Mouse (Mus musculus): ENCODE measurements at regions not wholly inside any gene's neighbourhood (a gene's known extent, or its start where the extent isn't known, plus 50 kb on each side); places are given as distances from the start of the nearest gene placed in this dataset.

DNA sequence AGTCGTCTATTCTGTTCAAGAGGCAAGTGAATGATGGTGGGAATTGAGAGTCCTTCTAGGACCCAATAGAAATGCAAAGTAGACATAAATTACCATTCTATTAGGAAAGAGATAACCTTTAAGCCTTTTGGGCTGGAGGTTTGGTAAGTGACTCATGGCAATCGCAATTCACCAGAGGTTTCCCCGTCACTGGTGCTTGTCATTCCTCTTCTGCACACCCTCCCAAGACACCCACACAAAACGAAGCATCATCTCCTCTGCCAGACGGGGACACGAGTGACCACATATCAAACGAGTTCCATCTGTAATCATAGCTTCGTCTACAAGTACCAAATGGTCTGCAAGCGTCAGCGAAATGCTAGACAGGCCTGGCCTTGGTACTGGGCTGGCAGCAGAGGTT lies 601.4 kb upstream of the Sox9 start:
- Histone ChIP-seq H3K9me3 (replicated peaks; ENCODE audit: insufficient read depth, low read length) (no peaks in the 10 kb centered on the region), H3K27ac (ENCODE audit: control insufficient read depth, low read depth, low read length) (no peak overlapping the region), H3K4me1 (ENCODE audit: control insufficient read depth in 1 of 2, insufficient read depth in 2 of 2, low read length in 2 of 2) (no peaks in the 10 kb centered on the region), H3K79me2 (ENCODE audit: control insufficient read depth, insufficient read depth, low read length, poor library complexity) (no peaks in the 10 kb centered on the region), H3K36me3 (ENCODE audit: control insufficient read depth in 1 of 2, insufficient read depth in 2 of 2, low read length in 2 of 2) (no peaks in the 10 kb centered on the region), H3K4me3 (ENCODE audit: control insufficient read depth in 1 of 2, insufficient read depth in 1 of 2, low read depth in 2 of 2, low read length in 2 of 2) (no peak overlapping the region), H3K9ac (ENCODE audit: control insufficient read depth, low read depth, low read length, poor library complexity, severe bottlenecking) (no peak overlapping the region), H3K27me3 (ENCODE audit: control insufficient read depth in 1 of 2, insufficient read depth in 2 of 2, low read length in 2 of 2) (no peaks in the 10 kb centered on the region)
- DNase-seq (ENCODE audit: low read depth, low spot score) = no peak
- TF ChIP-seq TAL1 (IDR thresholded peaks at IDR 0.05; ENCODE audit: low read length) (no peak), HCFC1 (IDR thresholded peaks at IDR 0.05; ENCODE audit: low read depth, low read length) (no peak), SMC3 (IDR thresholded peaks at IDR 0.05; ENCODE audit: low read depth, low read length) (no peak), MEF2A (IDR thresholded peaks at IDR 0.05; ENCODE audit: extremely low read depth, insufficient replicate concordance, low read depth, low read length, poor library complexity, severe bottlenecking) (no peak)

DNA sequence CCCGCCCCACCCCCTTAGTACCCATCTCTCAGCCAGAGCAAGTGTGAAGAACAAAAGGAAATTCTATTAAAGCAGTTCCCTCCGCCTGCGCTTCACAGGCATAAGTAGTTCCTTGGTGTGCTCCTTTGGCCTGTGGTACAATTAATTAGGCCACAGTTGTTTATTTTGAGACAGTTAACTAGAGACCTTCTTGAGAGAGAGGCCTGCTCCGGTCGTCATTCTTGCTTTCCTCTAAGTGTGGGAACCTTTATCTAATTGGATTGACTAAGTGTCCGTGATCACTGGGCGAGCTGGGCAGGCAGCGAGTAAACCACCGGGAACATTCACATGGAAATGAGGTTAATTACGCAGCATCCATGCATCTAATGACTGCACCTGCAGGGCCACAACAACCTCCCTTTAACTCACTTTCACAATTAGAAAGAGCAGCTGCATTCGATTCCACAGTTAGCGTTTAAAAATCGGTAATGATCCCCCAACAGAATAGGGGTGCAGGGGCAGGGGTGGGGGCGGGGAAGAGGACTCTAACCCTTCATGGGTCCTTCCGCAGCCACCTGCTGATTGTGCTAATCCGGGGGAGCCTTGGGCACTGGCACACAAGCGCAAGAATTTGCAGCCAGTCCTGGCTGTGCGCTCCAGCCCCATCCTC lies 584.3 kb upstream of the Sox9 start:
- DNase-seq (ENCODE audit: low read depth, low spot score) = no peak
- no peak overlapping the region for H3K4me3 ChIP-seq (ENCODE audit: control insufficient read depth in 1 of 2, insufficient read depth in 1 of 2, low read depth in 2 of 2, low read length in 2 of 2)
- H3K36me3 ChIP-seq (ENCODE audit: control insufficient read depth in 1 of 2, insufficient read depth in 2 of 2, low read length in 2 of 2) = no peaks in the 10 kb centered on the region
- H3K27ac ChIP-seq (ENCODE audit: control insufficient read depth, low read depth, low read length) = no peak overlapping the region
- no peak for TF ChIP-seq ZKSCAN1 (IDR thresholded peaks at IDR 0.05; ENCODE audit: low read depth, low read length)
- no peak for TF ChIP-seq CTCF (IDR thresholded peaks at IDR 0.05 in 2 of 3, conservative IDR thresholded peaks at IDR 0.05 in 1 of 3; ENCODE audit: control insufficient read depth in 1 of 3, insufficient read depth in 1 of 3, low read depth in 2 of 3, low read length in 3 of 3, poor library complexity in 1 of 3, severe bottlenecking in 1 of 3)
- no peak for TF ChIP-seq MAZ (IDR thresholded peaks at IDR 0.05; ENCODE audit: low read depth, low read length)
- TF ChIP-seq RAD21 (IDR thresholded peaks at IDR 0.05; ENCODE audit: low read depth, low read length) = no peak
- TF ChIP-seq EP300 (IDR thresholded peaks at IDR 0.05; ENCODE audit: low read depth in 1 of 2, low read length in 2 of 2) = no peak
- no peak for TF ChIP-seq RCOR1 (IDR thresholded peaks at IDR 0.05; ENCODE audit: low read depth, low read length)
- no peak for TF ChIP-seq BHLHE40 (IDR thresholded peaks at IDR 0.05; ENCODE audit: borderline replicate concordance, low read depth, low read length)
- no peak for TF ChIP-seq HCFC1 (IDR thresholded peaks at IDR 0.05; ENCODE audit: low read depth, low read length)
- TF ChIP-seq E2F4 (IDR thresholded peaks at IDR 0.05; ENCODE audit: borderline replicate concordance, low read depth, low read length) = no peak
- no peak for TF ChIP-seq KAT2A (conservative IDR thresholded peaks at IDR 0.05; ENCODE audit: low read depth, low read length)
- no peak for TF ChIP-seq ZMIZ1 (IDR thresholded peaks at IDR 0.05; ENCODE audit: low read depth, low read length)
- TF ChIP-seq NELFE (IDR thresholded peaks at IDR 0.05; ENCODE audit: low read depth, low read length) = no peak
- no peak for TF ChIP-seq SMC3 (IDR thresholded peaks at IDR 0.05; ENCODE audit: low read depth, low read length)
- TF ChIP-seq MXI1 (IDR thresholded peaks at IDR 0.05; ENCODE audit: low read depth, low read length) = no peak
- TF ChIP-seq MYC (IDR thresholded peaks at IDR 0.05; ENCODE audit: low read depth, low read length) = no peak
- no peak for TF ChIP-seq CHD1 (IDR thresholded peaks at IDR 0.05; ENCODE audit: low read depth, low read length)
- TF ChIP-seq TCF12 (IDR thresholded peaks at IDR 0.05; ENCODE audit: low read depth, low read length) = no peak
- no peak overlapping the region for H3K9ac ChIP-seq (ENCODE audit: control insufficient read depth, low read depth, low read length, poor library complexity, severe bottlenecking)
- H3K4me1 ChIP-seq (ENCODE audit: control insufficient read depth in 1 of 2, insufficient read depth in 2 of 2, low read length in 2 of 2) = no peaks in the 10 kb centered on the region
- H3K27me3 ChIP-seq (ENCODE audit: control insufficient read depth in 1 of 2, insufficient read depth in 2 of 2, low read length in 2 of 2) = no peaks in the 10 kb centered on the region
- no peaks in the 10 kb centered on the region for H3K9me3 ChIP-seq (replicated peaks; ENCODE audit: insufficient read depth, low read length)
- no peaks in the 10 kb centered on the region for H3K79me2 ChIP-seq (ENCODE audit: control insufficient read depth, insufficient read depth, low read length, poor library complexity)
